Mouse (Mus musculus): ENCODE data around the gene Gm28048.

Gm28048 gene

GRCm38 (mm10) chr11:22891876-22892275, 90.0 kb downstream of the Gm28048 start:
- in situ Hi-C loops (cut with MboI): no loop called here

DNA sequence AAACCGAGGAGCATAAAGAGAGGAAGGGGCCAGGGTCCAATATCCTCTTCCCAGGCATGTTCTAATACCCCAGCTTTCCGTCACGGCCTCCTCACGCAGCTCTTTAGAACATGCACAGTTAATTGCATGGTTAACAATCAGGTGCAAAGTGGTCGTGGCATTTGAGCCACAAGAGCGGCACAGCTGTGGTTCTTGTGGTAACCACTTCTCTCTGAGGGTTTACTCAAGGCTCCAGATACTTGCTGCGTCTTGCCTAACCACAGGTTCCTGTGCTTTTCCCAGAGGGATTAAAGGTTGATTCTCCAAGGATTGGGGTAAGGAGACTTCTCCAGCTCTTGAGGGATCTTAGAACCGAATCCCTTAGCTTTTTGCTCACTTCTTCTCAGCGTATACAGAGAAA, 90.6 kb downstream of the Gm28048 start:
- in situ Hi-C loops (cut with MboI): no loop called here

- in situ Hi-C loops (cut with MboI): no loop called here
Observed at GRCm38 (mm10) chr11:22889224-22889623, 92.7 kb downstream of the Gm28048 start.

DNA sequence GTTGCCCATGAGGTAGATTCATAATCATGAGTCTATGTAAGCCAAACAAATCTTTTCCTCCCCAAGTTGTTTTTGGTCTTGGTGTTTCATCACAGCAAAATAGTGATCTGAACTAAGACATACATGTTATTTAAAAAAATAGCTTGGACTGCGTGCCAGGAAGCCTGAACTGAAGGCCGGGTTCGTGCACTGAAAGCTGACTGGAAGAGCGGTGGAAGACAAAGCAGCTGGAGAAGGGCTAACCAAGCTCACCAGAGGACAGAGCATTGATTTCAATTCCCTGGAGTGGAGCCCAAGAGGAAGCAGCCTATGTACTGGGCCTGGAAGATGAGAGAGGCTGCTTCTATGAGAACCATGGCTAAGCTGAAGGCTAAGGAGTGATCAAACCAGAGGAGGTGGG, 94.9 kb downstream of the Gm28048 start:
- in situ Hi-C loops (cut with MboI): no loop called here

DNA sequence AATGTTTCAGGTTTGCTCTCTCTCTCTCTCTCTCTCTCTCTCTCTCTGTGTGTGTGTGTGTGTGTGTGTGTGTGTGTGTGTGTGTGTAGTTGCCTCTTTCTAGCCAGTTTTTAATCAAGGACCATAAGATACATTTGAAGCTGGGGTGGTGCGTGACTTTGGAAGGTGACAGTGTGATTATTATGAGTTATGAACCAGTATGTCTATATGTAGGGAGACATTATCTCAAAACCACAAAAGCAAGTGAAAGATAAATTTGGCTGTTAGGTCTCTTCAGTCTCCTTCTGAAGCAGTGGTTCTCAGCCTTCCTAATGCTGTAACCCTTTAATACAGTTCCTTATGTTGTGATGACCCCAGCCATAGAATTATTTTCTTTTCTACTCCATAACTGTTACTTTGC, 96.5 kb downstream of the Gm28048 start:
- in situ Hi-C loops (cut with MboI): no loop called here

DNA sequence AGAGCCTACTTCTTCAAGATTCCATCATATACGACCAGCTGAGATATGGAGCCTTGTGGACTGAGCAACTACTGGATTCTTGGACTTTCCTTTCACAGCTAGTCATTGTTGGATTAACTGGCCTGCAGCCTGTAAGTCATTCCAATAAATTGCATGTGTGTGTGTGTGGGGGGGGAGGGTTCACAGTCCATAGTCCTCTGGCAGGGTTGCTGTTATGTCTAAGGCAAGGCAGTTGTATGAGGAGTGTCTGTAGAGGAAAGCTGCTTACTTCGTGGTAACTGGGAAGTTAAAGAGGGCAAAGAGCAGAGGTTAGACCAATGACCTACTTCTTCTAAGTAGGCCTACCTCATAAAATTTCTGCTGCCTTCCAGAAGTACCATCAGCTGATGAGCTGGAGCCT, 98.2 kb downstream of the Gm28048 start:
- in situ Hi-C loops (cut with MboI): no loop called here

GRCm38 (mm10) chr11:22882926-22883325, 99.0 kb downstream of the Gm28048 start:
- in situ Hi-C loops (cut with MboI): no loop called here

DNA sequence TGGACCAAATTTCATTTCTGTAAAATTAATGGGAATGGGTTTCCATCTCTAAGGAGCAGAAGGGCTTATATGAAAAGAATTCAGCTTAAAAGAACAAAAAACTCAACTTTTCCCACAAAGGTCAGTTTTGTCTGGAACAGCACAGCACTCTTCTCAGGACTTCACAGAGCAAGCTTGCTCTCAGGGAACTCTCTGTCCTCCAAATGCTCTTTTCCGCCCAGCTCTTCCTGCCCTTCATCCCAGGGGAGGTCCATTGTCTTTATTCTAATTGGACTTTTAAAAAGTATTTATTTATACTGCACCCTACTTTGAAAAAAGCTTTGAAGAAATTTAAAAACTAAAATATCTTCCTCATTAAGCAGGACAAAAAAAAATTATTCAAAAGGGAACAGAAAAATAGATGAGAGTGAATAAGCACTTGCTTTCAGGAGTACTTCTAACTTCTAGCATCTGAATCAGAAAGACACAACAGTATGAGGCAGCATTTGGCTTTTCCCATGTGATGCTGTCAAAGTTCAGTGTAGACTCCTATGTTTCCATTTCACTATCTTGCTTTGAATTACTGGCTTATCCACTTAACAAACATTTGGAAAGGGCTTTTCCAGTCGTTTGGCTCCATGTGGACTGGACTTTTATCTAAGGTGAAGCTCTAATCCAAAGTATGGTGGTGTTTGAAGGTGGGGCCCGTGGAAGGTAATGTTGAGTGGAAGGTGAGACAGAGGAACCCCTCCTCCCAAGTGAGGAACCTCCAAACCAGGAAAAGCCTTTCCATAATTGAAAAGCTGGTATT, 101.3 kb downstream of the Gm28048 start:
- in situ Hi-C loops (cut with MboI): no loop called here

- in situ Hi-C loops (cut with MboI): no loop called here
Observed at GRCm38 (mm10) chr11:22879645-22880044, 102.2 kb downstream of the Gm28048 start.

DNA sequence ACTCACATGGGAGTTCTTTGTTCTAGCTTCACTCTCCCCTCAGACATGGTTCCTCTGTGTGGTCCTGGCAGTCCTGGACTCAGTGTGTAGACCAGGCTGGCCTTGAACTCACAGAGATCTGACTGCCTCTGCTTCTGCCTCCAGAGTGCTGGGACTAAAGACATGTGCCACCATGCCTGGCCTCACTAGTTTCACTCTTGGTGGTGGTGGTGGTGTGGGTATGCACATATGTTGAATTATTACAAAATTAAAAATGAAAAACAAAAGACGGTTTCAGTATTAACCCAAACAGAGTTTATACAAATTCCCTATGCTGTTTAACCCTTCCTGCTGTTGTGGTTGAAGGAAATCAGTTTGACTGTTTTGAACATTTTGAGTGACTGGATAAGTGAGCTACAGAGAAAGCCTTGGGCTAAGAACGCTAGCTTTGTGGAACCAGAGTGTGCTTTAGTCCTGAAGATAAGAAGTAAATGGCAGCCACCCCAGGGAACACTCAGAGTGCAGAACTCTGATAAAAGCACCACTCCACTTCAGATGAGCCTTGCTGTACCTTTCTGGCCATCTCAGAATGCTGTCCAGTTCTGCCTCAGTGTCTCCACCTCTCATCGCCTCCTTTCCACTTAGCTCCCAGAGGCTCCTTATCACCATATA, 105.1 kb downstream of the Gm28048 start:
- in situ Hi-C loops (cut with MboI): no loop called here

DNA sequence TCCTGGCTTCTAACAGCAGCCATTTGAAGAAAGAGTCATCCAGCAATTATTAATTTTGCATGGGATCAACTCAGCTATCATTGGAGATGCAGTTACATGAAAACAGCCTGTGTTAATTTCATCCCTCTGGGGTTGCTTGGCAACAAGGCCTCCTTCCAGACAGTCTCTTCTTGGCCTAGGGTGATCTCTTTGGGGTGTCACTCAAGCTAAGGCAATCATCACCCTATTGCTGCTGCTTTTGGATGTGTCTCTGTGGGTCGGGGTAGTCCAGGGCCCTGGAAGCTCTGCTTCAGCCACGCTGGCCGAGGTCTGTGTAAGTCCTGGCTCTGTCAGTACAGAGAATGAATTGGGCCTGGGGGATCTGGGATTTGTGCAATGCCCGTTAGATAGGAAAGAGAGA, 106.6 kb downstream of the Gm28048 start:
- in situ Hi-C loops (cut with MboI): no loop called here

DNA sequence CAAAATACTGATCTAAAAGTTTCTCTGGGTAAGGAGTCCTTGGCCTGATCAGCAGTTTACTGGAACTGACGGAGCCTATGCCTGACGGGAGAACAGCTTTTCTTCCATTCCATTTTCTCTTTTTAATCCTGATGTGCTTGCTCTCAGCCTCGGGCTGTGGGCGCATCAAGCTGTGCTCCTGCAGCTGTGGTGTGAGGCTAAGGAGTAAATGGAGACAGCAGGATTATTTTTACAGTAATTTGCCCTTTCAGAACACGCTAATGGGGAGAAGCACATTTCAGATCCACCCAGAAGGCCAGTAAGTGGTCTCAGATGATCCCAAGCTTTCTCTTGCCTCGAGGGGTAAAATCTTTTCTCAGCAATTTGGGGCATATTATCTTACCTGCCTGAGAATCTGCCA, 107.1 kb downstream of the Gm28048 start:
- in situ Hi-C loops (cut with MboI): no loop called here

DNA sequence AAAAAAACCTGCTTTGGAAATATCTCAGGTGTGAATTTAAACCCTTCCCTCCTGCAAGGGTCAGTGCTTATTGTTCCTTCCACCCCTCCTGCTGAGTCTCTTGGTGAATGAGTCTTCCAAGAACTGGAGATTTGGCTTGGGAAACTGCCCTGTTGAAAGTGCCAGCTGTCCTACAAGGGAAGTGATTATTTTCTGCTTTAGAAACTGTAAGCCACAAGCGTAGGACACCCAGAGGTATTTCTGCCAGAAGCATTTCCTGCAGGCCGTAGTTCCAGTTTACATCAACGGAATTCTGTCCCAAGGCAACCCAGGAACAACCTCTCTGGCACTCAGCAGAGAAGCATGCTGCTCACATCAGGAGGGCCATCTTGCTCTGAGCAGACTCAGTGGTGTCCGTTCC, 108.5 kb downstream of the Gm28048 start:
- in situ Hi-C loops (cut with MboI): no loop called here

DNA sequence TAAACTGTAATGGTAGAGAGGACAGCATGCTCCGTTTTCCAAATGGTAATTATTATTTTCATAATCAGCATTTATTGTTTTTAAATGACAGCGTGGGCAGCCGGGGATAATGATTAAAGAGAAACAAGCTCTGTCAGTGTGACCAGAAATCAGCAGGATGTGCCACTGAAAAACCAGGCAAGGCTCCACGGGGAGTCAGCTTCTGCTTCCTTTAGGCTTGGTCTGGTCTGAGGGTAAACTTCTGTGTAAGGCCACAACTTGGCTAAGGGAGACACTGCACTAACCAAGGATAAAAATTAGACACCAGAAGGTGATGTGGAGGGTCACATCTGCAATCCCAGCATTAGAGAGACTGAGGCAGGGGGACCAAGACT, 109.6 kb downstream of the Gm28048 start:
- in situ Hi-C loops (cut with MboI): no loop called here

DNA sequence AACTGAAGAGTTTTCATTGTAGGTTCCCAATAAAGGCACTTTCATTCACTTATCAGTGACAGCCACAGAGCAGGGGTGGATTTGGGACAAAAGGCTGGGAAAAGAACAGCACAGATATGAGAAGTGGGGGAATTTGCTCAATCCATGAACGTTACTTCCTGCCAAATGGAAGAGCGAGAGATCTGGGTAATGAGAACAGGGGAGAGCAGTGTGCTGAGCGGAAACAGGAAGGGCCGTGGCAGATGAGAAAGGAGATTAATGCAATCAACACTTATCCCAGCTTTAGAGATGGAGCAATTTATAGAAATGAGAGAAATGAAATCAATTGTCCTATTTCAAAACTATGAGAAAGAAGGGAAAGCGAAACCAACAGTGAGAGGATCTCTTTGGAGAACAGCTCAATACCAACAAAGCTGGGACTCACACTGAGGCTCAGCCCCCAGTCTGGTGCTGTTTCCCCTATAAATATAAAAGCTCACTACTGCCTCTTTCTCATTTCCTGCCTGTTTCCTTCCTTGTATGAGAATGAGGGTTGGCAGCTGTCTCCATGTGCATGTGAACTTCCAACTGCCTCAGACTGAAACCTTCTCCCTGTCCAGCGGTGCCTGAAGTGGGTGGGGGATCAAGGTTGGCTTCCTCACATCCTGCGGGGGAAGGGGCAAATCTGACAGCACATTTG, 110.1 kb downstream of the Gm28048 start:
- in situ Hi-C loops (cut with MboI): no loop called here

DNA sequence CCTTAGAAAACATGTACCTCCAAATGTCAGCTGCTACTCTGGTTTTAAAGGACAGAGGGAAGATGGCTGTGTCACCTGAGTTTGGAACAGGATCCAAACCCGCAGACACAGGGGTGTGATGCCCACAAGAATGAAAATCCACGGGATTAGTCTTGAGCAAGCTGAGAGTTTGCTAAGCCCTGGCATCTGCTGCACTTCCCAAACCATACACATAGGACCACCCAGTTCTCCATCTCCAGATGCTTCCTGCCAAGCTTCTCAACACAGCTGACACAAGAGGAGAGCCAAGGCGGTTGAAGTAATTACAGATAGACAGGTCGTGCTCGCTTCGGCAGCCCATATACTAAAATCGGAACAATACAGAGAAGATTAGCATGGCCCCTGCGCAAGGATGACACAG, 113.3 kb downstream of the Gm28048 start:
- in situ Hi-C loops (cut with MboI): no loop called here

- in situ Hi-C loops (cut with MboI): no loop called here
Observed at GRCm38 (mm10) chr11:22867691-22868090, 114.2 kb downstream of the Gm28048 start.

DNA sequence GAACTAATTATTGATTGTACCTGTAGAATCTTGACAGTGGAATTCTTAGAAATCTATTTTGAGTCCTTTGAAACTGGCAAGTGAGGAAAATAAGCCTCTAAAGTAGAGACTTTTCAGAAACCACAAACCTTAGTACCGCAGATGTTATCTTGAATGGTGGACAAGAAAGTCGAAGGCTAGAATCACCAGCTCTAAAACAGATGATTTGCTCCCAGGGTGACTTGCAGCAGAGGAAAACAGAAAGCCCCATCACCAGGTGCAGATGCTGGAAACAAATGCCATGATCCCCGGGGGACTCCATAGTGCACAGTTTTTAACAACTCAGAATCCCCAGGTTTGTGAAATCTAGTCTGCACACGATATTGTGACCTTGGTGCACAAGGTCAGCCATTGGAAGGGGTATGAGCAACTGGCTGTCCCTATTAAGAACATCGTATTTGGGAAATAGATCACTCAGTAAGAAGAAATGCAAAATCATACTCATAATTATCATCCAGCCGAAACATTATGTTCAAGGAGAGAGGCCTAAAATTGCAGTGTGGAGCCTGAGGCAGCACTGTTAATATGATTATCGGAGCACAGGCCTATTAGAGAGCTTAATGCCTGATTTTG, 116.1 kb downstream of the Gm28048 start:
- in situ Hi-C loops (cut with MboI): no loop called here

DNA sequence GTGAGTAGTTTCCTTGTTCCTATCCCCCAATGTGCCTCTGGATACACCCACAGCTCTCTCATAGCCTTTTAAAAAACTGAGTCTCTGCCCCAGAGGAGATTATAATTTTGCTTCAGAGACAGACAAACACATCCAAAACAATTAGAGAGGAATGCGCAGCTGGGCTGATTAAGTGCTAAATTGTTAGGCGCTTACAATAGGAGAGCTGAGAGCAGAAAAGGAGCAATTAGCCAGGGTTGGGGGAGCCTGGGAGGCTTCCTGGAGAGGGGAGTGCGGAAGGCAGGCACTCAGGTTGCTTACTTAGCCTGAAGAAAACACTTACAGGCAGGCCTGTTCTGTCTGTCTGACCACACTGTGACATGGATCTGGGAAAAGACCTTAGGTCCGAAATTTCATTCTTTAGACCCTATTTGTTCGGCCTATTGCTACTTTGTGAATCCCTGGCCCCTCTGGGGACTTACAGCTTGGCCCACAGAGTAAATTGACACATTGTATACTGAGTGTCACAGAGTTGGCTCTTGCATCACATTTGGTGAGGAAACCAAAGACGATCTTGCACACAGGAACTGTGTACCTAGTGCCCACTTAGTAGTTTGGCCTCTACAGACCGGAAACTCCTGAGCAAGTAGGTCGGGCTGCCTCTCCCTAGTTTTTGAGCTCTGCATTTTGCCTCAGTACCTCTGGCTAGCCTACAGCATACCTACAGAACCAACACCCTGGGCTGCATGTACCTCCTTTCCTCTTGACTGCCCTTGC, 117.4 kb downstream of the Gm28048 start:
- in situ Hi-C loops (cut with MboI): no loop called here

DNA sequence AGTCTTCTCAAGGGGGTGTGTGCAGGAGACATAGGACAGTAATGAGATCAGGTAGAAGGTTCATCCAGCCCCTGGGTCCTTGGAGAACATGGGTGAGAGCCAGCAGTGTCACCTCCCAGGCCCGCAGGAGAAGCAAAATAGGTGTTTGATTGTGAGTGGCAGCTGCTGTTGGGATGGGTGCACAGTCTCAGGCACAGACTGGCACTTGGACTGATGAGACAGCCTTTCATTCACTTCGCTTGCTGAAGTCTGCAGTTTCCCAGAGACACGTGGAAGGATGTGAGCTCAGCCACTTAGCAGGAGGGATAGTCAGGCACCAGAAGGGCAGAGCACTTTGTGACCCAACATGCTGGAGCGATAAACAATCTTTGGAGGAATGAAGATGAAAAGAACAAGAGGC, 118.3 kb downstream of the Gm28048 start:
- in situ Hi-C loops (cut with MboI): no loop called here

- in situ Hi-C loops (cut with MboI): no loop called here
Observed at GRCm38 (mm10) chr11:22861315-22861714, 120.6 kb downstream of the Gm28048 start.

All from mature B cell (primary cell).